Mouse (Mus musculus) kidney, embryonic 16.5 days (tissue): ENCODE data around the gene Igfals. TPM values are rescaled to one million over a fixed set of nuclear protein-coding genes. Genes with fewer than 3 reads are reported as not detected.

ENCODE experiments used
- ATAC-seq: fragments of 200-750 bp; cut with Nextera tagmentation; 2 replicates; pipeline ENCODE4 v1.8.0; 2017; ENCODE audit warnings: moderate TSS enrichment; ENCODE audit not compliant: low FRiP score, low TSS enrichment
- H3K27ac ChIP-seq: fragments of 300-500 bp; sonication (generic); 2 replicates; pipeline ENCODE4 v1.5.1; 2014; ENCODE audit warnings: low read length
- H3K27me3 ChIP-seq: fragments of 300-500 bp; sonication (generic); 2 replicates; pipeline ENCODE4 v1.6.1; 2014; ENCODE audit warnings: low read length, control low read depth, mixed read lengths; ENCODE audit not compliant: insufficient read depth
- H3K36me3 ChIP-seq: fragments of 300-500 bp; sonication (generic); 2 replicates; pipeline ENCODE4 v1.6.1; 2014; ENCODE audit warnings: low read length, control low read depth, mixed read lengths; ENCODE audit not compliant: insufficient read depth
- H3K4me1 ChIP-seq: fragments of 300-500 bp; sonication (generic); 2 replicates; pipeline ENCODE4 v1.6.1; 2014; ENCODE audit warnings: low read length, control low read depth, mixed read lengths; ENCODE audit not compliant: insufficient read depth
- H3K4me2 ChIP-seq: fragments of 300-500 bp; sonication (generic); replicated peaks from 2 replicates; pipeline ENCODE4 v1.6.1; 2014; ENCODE audit warnings: low read depth, low read length
- H3K4me3 ChIP-seq: fragments of 300-500 bp; sonication (generic); 2 replicates; pipeline ENCODE4 v1.5.1; 2014; ENCODE audit warnings: mild to moderate bottlenecking, low read length
- H3K9ac ChIP-seq: fragments of 300-500 bp; sonication (generic); replicated peaks from 2 replicates; pipeline ENCODE4 v1.6.1; 2014; ENCODE audit warnings: low read length
- H3K9me3 ChIP-seq: fragments of 300-500 bp; sonication (generic); 2 replicates; pipeline ENCODE4 v1.6.1; 2016; ENCODE audit warnings: low read length, control low read depth
- WGBS: fragments of 180-500 bp; shearing (Covaris S2); extraction: QIAGEN DNeasy Blood & Tissue Kit; methylation state at CpG from one replicate; pipeline ENCODE4 v1.1.7; 2014; 5-methylcytosine and 5-hydroxymethylcytosine counted together
- polyA plus RNA-seq: library from polyadenylated mRNA; unstranded; fragments of >200 nt; fragmentation: Nextera tagmentation; extraction: Ambion mirVana; gene quantifications from 2 replicates; pipeline ENCODE4 v1.2.1, GENCODE M21; 2015

The Igfals gene
- polyA plus RNA-seq, 1 experiment from 2014 or later: 3.1 TPM

DNA sequence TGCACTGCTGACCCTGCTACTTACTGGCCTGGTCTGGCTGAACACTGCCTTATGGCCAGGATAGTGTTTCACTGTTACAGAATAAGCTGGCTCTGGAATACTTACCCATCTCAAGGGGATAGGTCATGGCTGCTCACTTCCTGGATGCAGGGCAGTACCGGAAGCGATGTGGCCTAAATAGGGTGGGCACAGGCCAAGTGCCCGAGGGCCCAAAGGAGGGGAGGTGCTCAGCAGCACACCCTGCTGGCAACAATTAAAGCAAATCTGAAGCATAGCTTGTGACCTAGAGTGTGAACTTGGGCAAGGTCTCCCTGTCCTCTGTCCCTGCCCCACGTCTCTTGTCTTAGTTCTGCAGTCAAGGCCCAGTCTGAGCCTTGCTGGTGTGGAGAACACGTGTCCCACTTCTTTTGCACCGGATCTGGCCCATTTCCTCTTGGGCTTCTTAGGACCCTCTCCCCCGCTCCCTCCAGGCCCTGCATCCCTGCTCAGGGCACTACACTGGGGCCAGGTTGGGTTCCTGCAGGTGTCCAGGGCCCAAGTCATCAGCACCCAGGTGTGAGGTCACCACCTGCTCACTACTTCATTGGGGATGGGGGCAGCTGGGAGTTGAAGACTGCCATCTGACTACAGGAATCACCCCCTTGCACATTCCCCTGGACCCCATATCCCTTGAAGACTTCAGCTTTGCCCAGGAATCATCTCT lies 16.1 kb downstream of the Igfals start:
- Histone ChIP-seq H3K27ac (no peak overlapping the region), H3K9me3 (no peaks in the 10 kb centered on the region), H3K27me3 (no peaks in the 10 kb centered on the region), H3K4me3 (no peak overlapping the region), H3K36me3 (0 out of 2 replicates have a peak, but pooled peaks cover 3% of the 10 kb centered on the region), H3K4me1 (peaks cover 6% of the 10 kb centered on the region), H3K4me2 (no peak overlapping the region), H3K9ac (no peak overlapping the region)
- no peak for ATAC-seq
- WGBS: 44% methylated on average over 7 of the region's 7 CpGs

DNA sequence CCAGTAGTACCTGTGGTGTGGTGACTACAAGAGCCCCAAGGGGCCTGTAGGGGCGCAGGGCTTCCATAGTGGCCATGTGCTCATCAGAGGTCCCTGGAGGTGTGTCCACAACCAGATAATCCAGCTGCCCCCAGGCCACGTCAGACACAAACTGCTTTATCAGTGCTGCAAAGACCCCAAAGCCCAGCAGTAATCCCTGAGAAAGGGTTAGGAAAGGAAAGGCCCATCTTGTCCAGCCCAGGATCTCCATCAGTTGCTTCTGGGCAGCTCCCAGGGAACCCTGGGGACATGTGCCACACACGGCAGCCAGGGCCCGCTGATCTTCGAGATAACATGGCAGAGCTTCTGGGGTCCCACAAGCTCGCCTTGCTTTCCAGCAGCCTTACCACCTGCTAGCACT lies 18.6 kb downstream of the Igfals start:
- WGBS: 86% methylated on average over 6 of the region's 6 CpGs
- Histone ChIP-seq H3K9me3 (no peaks in the 10 kb centered on the region), H3K4me2 (no peak overlapping the region), H3K4me1 (peaks cover 17% of the 10 kb centered on the region), H3K27ac (no peak overlapping the region), H3K4me3 (no peak overlapping the region), H3K9ac (no peak overlapping the region), H3K27me3 (no peaks in the 10 kb centered on the region), H3K36me3 (0 out of 2 replicates have a peak, but pooled peaks cover 3% of the 10 kb centered on the region)
- no peak for ATAC-seq

DNA sequence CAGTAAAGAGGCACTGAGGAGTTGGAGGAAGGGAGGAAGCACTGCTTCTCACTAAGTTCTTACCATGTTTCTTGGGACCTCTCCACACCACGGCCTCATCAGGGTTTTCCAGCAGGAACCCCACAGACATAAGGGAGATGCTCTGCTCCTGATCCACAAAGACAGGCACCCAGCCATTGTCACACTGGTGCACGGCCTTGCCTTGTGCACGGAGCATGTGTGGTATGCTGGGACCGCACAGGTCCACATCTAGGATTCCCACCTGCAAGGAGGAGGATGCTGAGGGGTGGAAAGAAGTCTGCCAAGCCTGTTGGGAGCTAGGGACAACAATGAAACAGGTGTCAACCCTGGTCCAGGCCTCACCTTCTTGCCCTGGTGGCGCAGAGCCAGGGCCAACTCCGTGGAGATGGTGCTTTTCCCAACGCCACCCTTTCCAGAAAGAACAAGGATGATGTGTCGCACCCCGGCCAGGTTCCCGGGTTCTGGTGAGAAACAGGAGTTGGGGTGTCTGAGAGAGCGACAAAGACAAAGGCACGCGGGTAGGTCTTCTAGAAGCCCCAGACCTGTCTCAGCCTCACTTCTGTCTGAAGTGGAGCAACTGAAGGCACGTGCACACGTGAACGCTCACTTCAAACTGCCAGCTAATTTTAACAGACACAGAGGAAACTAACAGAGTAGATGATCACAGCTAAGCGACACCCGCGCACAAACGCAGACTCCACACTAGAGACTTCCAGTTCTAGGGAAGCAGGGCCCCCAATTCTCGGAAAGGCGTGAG lies 19.7 kb downstream of the Igfals start:
- Histone ChIP-seq H3K9me3 (no peaks in the 10 kb centered on the region), H3K27ac (no peak overlapping the region), H3K27me3 (no peaks in the 10 kb centered on the region), H3K4me1 (peaks cover 17% of the 10 kb centered on the region), H3K4me2 (peak overlapping the region; percentile 64), H3K9ac (peak overlapping the region; percentile 71), H3K36me3 (peaks cover 8% of the 10 kb centered on the region; the same call in 1 of the 2 replicates), H3K4me3 (peak overlapping the region; percentile 84)
- 25% methylated on average over 22 of the region's 22 CpGs for WGBS
- ATAC-seq: no peak

DNA sequence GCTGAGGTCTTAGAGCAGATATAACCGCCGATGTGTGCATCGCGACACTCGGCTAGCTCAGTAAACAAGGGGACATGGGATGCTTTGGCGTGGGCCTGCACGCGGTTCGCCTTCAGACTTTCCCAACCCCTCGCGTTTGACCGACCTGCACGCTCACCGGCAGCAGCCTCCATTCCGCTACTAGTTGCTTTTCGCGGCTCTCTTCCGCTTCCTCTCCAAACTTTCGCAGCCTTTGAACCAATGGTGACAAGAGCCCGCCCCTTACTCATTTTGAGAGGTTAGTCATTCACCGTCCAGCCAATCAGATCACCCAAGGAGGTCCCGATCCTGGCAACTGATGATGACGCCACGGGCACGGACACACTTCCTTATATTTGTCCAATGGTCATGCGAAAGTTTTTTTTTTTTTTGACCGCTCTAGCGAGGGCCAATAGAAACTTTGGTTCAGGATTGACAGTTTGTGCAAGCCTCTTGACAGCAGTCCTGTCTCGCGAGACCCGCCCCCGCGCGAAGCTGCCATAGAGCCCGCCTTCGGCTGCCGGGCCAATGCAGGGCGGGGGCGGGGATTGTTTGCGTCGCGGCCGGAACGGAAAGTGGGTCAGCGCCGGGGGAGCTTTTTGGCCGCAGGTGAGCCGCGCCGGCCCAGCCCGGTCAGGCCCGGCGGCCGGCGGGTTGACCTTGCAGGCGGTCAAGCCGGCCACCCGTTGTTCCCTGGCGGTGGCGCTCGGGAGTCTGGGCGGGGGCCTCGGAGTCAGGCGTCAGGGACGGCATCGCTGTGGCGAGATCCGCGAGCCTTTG lies 20.5 kb downstream of the Igfals start, which contains the start of the genes Nubp2 and Spsb3:
Gene Nubp2 (minus strand): TSS at position 216 of the 798 bp plus-strand sequence.
Gene Spsb3 (plus strand): TSS at position 510 of the 798 bp plus-strand sequence.
- Histone ChIP-seq H3K36me3 (peaks cover 15% of the 10 kb centered on the region), H3K9me3 (no peaks in the 10 kb centered on the region), H3K27me3 (no peaks in the 10 kb centered on the region), H3K9ac (peak within 1 kb of the TSS; percentile 89), H3K4me3 (peak within 1 kb of the TSS; percentile 84), H3K4me2 (peak within 1 kb of the TSS; percentile 84), H3K4me1 (peaks cover 17% of the 10 kb centered on the region), H3K27ac (peak within 1 kb of the TSS; percentile 76; the same call in 1 of the 2 replicates)
- ATAC-seq: peak; percentile 97
- WGBS: under 1% methylated on average over 68 of the region's 69 CpGs

- H3K4me2 ChIP-seq: peak overlapping the region; percentile 84
- WGBS: 2% methylated on average over 18 of the region's 18 CpGs
- H3K9me3 ChIP-seq: no peaks in the 10 kb centered on the region
- H3K27me3 ChIP-seq: no peaks in the 10 kb centered on the region
- ATAC-seq: peak; percentile 43
- peaks cover 19% of the 10 kb centered on the region for H3K36me3 ChIP-seq
- H3K9ac ChIP-seq: peak overlapping the region; percentile 89
- peak overlapping the region; percentile 84 for H3K4me3 ChIP-seq
- peak overlapping the region; percentile 76; the same call in 1 of the 2 replicates for H3K27ac ChIP-seq
- H3K4me1 ChIP-seq: peaks cover 17% of the 10 kb centered on the region
Observed at GRCm38 (mm10) chr17:24886932-24887271, 21.1 kb downstream of the Igfals start.

GRCm38 (mm10) chr17:24887291-24888080 lies 21.7 kb downstream of the Igfals start:
- Histone ChIP-seq H3K9ac (peak overlapping the region; percentile 89), H3K27me3 (no peaks in the 10 kb centered on the region), H3K4me2 (peak overlapping the region; percentile 84), H3K4me3 (peak overlapping the region; percentile 84), H3K27ac (no peak overlapping the region), H3K4me1 (peaks cover 17% of the 10 kb centered on the region), H3K9me3 (no peaks in the 10 kb centered on the region), H3K36me3 (peaks cover 25% of the 10 kb centered on the region)
- no peak for ATAC-seq
- WGBS: 58% methylated on average over 18 of the region's 18 CpGs

GRCm38 (mm10) chr17:24888862-24889261 lies 23.1 kb downstream of the Igfals start:
- Histone ChIP-seq H3K4me1 (peaks cover 20% of the 10 kb centered on the region), H3K9ac (no peak overlapping the region), H3K4me2 (no peak overlapping the region), H3K27me3 (no peaks in the 10 kb centered on the region), H3K9me3 (no peaks in the 10 kb centered on the region), H3K27ac (no peak overlapping the region), H3K4me3 (no peak overlapping the region), H3K36me3 (peaks cover 35% of the 10 kb centered on the region)
- WGBS: 90% methylated on average over 3 of the region's 3 CpGs
- no peak for ATAC-seq

DNA sequence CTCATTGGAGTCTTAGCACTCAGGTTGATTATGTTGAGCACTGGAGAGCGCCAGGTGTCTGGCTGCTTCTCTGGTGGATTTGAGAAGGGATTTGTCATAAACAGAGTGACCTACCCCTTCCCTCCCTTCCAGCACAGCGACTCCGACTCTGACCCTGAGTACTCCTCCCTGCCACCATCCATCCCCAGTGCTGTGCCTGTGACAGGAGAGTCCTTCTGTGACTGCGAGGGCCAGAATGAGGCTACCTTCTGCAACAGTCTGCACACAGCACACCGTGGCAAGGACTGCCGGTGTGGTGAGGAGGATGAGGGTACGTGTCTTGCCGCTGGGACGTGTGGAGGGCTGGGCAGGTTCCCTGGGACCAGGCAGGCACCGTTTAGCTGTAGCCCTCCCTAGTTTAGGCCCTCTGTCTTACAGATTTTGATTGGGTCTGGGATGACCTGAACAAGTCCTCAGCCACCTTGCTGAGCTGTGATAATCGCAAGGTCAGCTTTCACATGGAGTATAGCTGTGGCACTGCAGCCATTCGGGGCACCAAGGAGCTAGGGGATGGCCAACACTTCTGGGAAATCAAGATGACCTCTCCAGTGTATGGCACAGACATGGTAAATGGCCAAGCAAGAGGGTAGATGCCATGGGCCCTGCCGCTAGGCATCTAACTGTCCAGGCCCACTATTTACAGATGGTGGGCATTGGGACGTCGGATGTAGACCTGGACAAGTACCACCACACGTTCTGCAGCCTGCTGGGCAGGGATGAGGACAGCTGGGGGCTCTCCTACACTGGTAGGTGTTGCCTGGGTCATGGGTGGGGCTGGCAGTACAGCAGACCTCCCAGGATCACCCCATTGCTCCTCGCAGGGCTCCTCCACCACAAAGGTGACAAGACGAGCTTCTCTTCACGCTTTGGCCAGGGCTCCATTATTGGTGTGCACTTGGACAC lies 24.6 kb downstream of the Igfals start:
- Histone ChIP-seq H3K9me3 (no peaks in the 10 kb centered on the region), H3K27ac (no peak overlapping the region), H3K36me3 (peaks cover 35% of the 10 kb centered on the region), H3K9ac (no peak overlapping the region), H3K27me3 (no peaks in the 10 kb centered on the region), H3K4me3 (no peak overlapping the region), H3K4me2 (no peak overlapping the region), H3K4me1 (peaks cover 22% of the 10 kb centered on the region)
- WGBS: 88% methylated on average over 19 of the region's 19 CpGs
- no peak for ATAC-seq
